Mouse (Mus musculus) heart, embryonic 14.5 days (tissue): ENCODE measurements around the gene Slc36a2. TPM values are rescaled to one million over a fixed set of nuclear protein-coding genes. Genes with fewer than 3 reads are reported as not detected.

Experiments used
- ATAC-seq: fragments of 200-750 bp; cut with Nextera tagmentation; 2 replicates; pipeline ENCODE4 v1.8.0; 2017; ENCODE audit warnings: low read depth, moderate TSS enrichment; ENCODE audit not compliant: insufficient number of reproducible peaks, insufficient read depth, low FRiP score
- H3K27ac ChIP-seq, 2 experiments: fragments of 200-500 bp in 1 of 2; fragments of 300-500 bp in 1 of 2; sonication (generic) in 1 of 2; replicated peaks in 1 of 2; 2 replicates each; pipeline ENCODE4 v1.5.1; 2012 to 2014; ENCODE audit warnings: low read depth in 2 of 2, low read length in 2 of 2, control low read depth in 1 of 2, mild to moderate bottlenecking in 1 of 2, mixed read lengths in 1 of 2; ENCODE audit not compliant: control insufficient read depth in 1 of 2, insufficient read depth in 1 of 2
- H3K27me3 ChIP-seq: fragments of 300-500 bp; sonication (generic); 2 replicates; pipeline ENCODE4 v1.6.1; 2014; ENCODE audit warnings: mild to moderate bottlenecking, low read length, control low read depth; ENCODE audit not compliant: control insufficient read depth, insufficient read depth
- H3K36me3 ChIP-seq: fragments of 300-500 bp; sonication (generic); 2 replicates; pipeline ENCODE4 v1.6.1; 2014; ENCODE audit warnings: mild to moderate bottlenecking, control low read depth, low read length, mixed read lengths; ENCODE audit not compliant: control insufficient read depth, insufficient read depth
- H3K4me1 ChIP-seq, 2 experiments: fragments of 200-500 bp in 1 of 2; fragments of 300-500 bp in 1 of 2; sonication (generic) in 1 of 2; 2 replicates each; pipeline ENCODE4 v1.6.1; 2012 to 2014; ENCODE audit warnings: low read length in 2 of 2, control low read depth in 1 of 2, mixed read lengths in 1 of 2; ENCODE audit not compliant: control insufficient read depth in 2 of 2, insufficient read depth in 2 of 2
- H3K4me2 ChIP-seq: fragments of 300-500 bp; sonication (generic); 2 replicates; pipeline ENCODE4 v1.6.1; 2014; ENCODE audit warnings: mild to moderate bottlenecking, low read length
- H3K4me3 ChIP-seq, 2 experiments: fragments of 200-500 bp in 1 of 2; fragments of 300-500 bp in 1 of 2; sonication (generic) in 1 of 2; 2 replicates each; pipeline ENCODE4 v1.5.1; 2012 to 2014; ENCODE audit warnings: low read length in 2 of 2, mild to moderate bottlenecking in 2 of 2, control low read depth in 1 of 2, low read depth in 1 of 2, moderate library complexity in 1 of 2; ENCODE audit not compliant: control insufficient read depth in 1 of 2, insufficient read depth in 1 of 2
- H3K9ac ChIP-seq: fragments of 300-500 bp; sonication (generic); 2 replicates; pipeline ENCODE4 v1.6.1; 2014; ENCODE audit warnings: mild to moderate bottlenecking, low read length
- H3K9me3 ChIP-seq: fragments of 300-500 bp; sonication (generic); 2 replicates; pipeline ENCODE4 v1.6.1; 2016; ENCODE audit warnings: low read length, control low read depth; ENCODE audit not compliant: control insufficient read depth
- WGBS: fragments of 180-500 bp; shearing (Covaris S2); extraction: QIAGEN DNeasy Blood & Tissue Kit; methylation state at CpG from one replicate; pipeline ENCODE4 v1.1.7; 2014; 5-methylcytosine and 5-hydroxymethylcytosine counted together
- polyA plus RNA-seq: library from polyadenylated mRNA; unstranded; fragments of >200 nt; fragmentation: Nextera tagmentation; extraction: Ambion mirVana; gene quantifications from 2 replicates; pipeline ENCODE4 v1.2.1, GENCODE M21; 2014

The Slc36a2 gene
- polyA plus RNA-seq, 1 experiment from 2014 or later = 7.3 TPM

DNA sequence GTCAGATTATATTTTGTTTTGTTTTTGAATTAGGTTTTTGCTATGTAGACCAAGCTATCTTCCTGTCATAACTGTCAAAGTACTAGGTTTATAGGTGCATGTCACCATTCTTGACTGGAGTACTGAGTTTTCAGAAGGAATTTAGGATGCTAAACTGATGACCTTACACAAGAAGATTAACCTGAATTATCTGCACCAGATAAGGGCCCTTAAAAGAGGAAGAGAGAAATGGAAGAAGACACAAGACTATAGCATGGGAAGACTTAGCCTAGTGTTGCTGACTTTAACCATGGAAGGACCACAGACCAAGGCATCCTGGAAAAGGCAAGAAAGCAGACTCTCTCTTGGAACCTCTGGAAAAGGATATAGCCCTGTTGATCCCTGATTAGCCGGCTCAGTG lies 51.7 kb downstream of the Slc36a2 start:
- no peak overlapping the region for H3K4me3 ChIP-seq
- H3K9me3 ChIP-seq = no peaks in the 10 kb centered on the region
- H3K4me2 ChIP-seq = no peak overlapping the region
- no peaks in the 10 kb centered on the region for H3K27me3 ChIP-seq
- no peak overlapping the region for H3K9ac ChIP-seq
- H3K4me1 ChIP-seq = no peaks in the 10 kb centered on the region
- H3K27ac ChIP-seq = no peak overlapping the region
- WGBS = 81% methylated on average over 1 of the region's 1 CpGs
- no peaks in the 10 kb centered on the region for H3K36me3 ChIP-seq
- no peak for ATAC-seq

DNA sequence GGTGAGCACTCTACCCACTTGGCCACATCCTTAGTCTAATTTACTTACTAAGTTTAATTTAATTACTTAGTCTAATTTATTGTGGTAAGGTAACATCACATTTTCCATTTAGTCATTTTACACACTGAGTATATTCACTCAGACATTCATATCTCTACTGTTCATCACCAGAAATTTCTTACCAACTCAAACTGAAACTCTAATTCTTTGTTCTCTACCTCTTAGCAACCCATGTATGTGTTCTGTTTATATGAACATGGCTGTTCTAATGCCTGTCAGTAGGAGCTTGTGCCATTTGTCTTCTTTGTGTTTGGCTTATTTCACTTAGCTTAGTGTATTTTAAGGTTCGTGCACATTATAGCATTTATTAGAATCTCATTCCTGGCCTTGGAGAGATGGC lies 52.9 kb downstream of the Slc36a2 start:
- WGBS = 76% methylated on average over 1 of the region's 1 CpGs
- no peak for ATAC-seq
- Histone ChIP-seq H3K4me2 (no peak overlapping the region), H3K36me3 (no peaks in the 10 kb centered on the region), H3K27ac (no peak overlapping the region), H3K9ac (no peak overlapping the region), H3K9me3 (no peaks in the 10 kb centered on the region), H3K4me1 (no peaks in the 10 kb centered on the region), H3K4me3 (no peak overlapping the region), H3K27me3 (no peaks in the 10 kb centered on the region)

DNA sequence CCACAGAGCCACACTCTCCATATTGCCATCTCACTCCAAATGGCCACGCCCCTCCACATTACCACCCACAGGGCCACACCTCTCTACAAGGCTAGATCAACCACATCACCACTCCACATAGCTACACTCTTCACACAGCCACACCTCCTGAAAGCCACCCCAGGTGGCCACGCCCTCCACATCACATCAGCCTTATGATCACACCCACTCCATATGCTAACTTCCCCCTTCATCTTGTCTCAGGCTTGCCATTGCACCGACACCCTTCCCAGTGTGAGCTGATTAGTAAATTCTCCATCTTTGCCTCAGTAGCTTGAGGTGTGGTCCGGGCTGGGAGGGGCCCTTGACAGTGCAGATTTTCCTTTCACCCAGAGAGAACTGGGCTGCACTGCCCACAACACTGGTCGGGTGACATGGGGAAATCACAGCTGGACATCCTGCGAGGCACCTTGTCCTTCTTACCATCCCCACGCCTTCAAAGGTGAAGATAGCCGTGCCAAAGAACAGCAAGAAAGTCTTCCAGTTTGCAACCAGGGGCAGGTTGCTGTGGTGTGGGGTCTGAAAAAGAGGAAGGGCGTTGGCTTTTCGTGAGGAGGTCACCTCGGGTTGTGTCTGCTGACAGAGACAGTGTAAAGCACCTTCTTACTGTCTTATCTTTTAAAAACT lies 53.7 kb downstream of the Slc36a2 start:
- Histone ChIP-seq H3K4me1 (no peaks in the 10 kb centered on the region), H3K27me3 (no peaks in the 10 kb centered on the region), H3K36me3 (no peaks in the 10 kb centered on the region), H3K27ac (no peak overlapping the region), H3K9me3 (no peaks in the 10 kb centered on the region), H3K4me3 (no peak overlapping the region), H3K4me2 (no peak overlapping the region), H3K9ac (no peak overlapping the region)
- 77% methylated on average over 11 of the region's 11 CpGs for WGBS
- ATAC-seq = no peak

DNA sequence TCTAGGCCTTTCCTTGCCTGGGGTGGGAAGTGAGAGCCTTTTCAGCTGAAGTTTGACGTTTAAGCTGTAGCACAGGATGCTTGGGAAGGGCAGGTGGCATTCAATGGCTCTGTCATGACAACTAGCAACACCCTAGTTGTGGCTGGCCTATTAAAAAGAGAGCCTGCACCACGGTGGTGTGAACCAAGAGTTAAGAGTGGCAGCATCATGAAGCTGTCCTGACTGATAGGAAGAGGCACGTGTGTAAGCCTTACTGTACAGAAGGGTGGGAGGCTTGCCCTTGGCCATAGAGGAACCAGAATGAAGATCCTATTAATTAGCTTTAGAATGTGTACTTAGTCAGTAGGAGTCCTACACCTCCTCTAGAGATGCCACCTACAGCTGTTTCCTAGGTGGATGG lies 56.5 kb downstream of the Slc36a2 start:
- Histone ChIP-seq H3K4me2 (no peak overlapping the region), H3K9ac (no peak overlapping the region), H3K27ac (no peak overlapping the region), H3K9me3 (no peaks in the 10 kb centered on the region), H3K27me3 (no peaks in the 10 kb centered on the region), H3K4me1 (no peaks in the 10 kb centered on the region), H3K4me3 (no peak overlapping the region), H3K36me3 (no peaks in the 10 kb centered on the region)
- 74% methylated on average over 3 of the region's 3 CpGs for WGBS
- ATAC-seq = no peak

DNA sequence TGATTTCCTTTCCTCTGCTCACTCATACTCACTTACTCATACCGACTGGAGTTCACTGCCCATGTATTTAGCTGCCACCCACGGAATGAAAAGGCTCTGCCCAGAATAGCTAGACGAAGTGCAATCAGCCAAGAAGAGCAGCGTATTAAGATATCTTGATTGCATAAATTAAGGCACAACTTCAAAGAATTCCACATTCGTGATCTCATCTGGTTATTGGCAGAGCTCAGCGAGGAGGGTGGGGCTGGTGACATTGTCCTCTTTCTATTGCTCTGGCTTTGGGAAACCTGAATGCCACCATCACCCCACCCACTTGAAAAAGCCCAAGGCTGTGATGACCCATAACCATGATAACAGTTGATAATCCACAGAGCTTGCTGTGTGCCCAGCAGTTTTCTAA lies 56.9 kb downstream of the Slc36a2 start:
- Histone ChIP-seq H3K9ac (no peak overlapping the region), H3K9me3 (no peaks in the 10 kb centered on the region), H3K4me2 (no peak overlapping the region), H3K27me3 (no peaks in the 10 kb centered on the region), H3K27ac (no peak overlapping the region), H3K4me1 (no peaks in the 10 kb centered on the region), H3K36me3 (no peaks in the 10 kb centered on the region), H3K4me3 (no peak overlapping the region)
- WGBS = 46% methylated on average over 6 of the region's 6 CpGs
- no peak for ATAC-seq

DNA sequence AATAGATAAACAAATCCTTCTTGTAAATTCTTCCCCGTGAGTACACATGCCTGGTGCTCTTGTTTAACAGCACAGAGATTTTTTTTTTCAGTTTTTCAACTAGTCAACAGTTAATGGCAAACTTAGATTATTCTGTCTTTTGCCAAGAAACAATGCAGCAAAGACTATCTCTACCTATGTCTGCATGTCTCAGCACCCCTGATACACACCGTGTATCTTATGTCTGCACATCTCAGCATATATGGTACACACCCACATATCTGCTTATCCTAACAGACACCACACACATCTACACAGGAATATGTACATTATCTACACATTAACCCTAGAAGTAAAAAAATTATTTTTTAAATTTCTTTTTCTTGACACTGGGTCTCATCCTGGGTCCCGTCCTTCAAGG lies 58.2 kb downstream of the Slc36a2 start:
- no peak overlapping the region for H3K9ac ChIP-seq
- H3K4me3 ChIP-seq = no peak overlapping the region
- no peaks in the 10 kb centered on the region for H3K27me3 ChIP-seq
- no peaks in the 10 kb centered on the region for H3K9me3 ChIP-seq
- WGBS = 70% methylated on average over 3 of the region's 3 CpGs
- H3K27ac ChIP-seq = no peak overlapping the region
- H3K36me3 ChIP-seq = no peaks in the 10 kb centered on the region
- no peaks in the 10 kb centered on the region for H3K4me1 ChIP-seq
- no peak for ATAC-seq
- no peak overlapping the region for H3K4me2 ChIP-seq

DNA sequence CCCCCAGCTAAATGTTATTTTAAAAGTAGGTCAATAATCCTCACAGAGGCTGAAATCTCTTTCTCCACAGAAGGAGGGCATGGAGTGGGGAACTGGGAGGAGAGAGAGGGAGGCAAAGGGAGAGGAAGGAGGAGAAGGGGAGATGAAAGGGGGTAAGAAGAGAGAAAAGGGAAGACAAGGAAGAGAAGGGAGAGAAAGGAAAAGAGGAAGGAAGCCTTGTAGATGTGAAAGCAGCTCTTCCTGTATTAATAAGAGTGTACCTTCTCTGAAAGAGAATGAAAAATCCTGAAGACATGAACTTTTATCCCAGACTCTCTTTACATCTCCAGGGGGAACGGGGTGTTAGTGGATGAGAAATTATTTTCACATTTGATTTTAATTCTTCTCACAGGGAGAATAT lies 63.4 kb downstream of the Slc36a2 start:
- 95% methylated on average over 1 of the region's 1 CpGs for WGBS
- Histone ChIP-seq H3K36me3 (no peaks in the 10 kb centered on the region), H3K4me2 (no peak overlapping the region), H3K4me3 (no peak overlapping the region), H3K27ac (no peak overlapping the region), H3K4me1 (no peaks in the 10 kb centered on the region), H3K9me3 (peaks cover 3% of the 10 kb centered on the region; the same call in 1 of the 2 replicates), H3K9ac (no peak overlapping the region), H3K27me3 (no peaks in the 10 kb centered on the region)
- ATAC-seq = no peak

DNA sequence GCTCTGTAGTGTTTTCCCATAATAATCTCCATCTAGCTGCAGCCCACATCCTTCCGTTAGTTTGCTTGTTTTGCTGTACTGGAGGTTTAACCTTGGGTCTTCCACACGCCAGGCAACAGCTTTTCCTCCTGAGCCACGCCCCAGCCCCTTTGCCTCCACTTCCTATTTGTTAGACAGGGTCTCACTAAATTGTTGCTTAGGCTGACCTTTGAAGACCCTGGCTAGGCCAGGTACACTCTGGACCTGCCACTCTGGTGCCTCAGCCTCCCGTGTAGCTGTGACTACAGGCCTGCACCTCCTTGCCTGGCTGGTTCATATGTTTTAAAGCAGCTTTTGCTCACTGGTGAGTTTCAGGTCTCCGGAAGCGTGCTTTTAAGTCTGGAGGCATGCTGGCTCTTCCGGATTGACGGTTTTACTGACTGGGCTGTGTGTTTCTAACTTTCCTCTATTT lies 64.0 kb downstream of the Slc36a2 start:
- H3K4me2 ChIP-seq = no peak overlapping the region
- no peaks in the 10 kb centered on the region for H3K36me3 ChIP-seq
- no peaks in the 10 kb centered on the region for H3K4me1 ChIP-seq
- no peak overlapping the region for H3K4me3 ChIP-seq
- 81% methylated on average over 8 of the region's 8 CpGs for WGBS
- H3K27ac ChIP-seq = 0 out of 4 replicates have a peak overlapping the region, but pooled peaks of 1 of the 2 experiments have one; percentile 19
- no peak overlapping the region for H3K9ac ChIP-seq
- H3K27me3 ChIP-seq = no peaks in the 10 kb centered on the region
- H3K9me3 ChIP-seq = peaks cover 3% of the 10 kb centered on the region; the same call in 1 of the 2 replicates
- no peak; the same call in 1 of the 2 replicates for ATAC-seq
